ENCODE assay signal across 8 mouse cellular contexts in the genomic region with DNA sequence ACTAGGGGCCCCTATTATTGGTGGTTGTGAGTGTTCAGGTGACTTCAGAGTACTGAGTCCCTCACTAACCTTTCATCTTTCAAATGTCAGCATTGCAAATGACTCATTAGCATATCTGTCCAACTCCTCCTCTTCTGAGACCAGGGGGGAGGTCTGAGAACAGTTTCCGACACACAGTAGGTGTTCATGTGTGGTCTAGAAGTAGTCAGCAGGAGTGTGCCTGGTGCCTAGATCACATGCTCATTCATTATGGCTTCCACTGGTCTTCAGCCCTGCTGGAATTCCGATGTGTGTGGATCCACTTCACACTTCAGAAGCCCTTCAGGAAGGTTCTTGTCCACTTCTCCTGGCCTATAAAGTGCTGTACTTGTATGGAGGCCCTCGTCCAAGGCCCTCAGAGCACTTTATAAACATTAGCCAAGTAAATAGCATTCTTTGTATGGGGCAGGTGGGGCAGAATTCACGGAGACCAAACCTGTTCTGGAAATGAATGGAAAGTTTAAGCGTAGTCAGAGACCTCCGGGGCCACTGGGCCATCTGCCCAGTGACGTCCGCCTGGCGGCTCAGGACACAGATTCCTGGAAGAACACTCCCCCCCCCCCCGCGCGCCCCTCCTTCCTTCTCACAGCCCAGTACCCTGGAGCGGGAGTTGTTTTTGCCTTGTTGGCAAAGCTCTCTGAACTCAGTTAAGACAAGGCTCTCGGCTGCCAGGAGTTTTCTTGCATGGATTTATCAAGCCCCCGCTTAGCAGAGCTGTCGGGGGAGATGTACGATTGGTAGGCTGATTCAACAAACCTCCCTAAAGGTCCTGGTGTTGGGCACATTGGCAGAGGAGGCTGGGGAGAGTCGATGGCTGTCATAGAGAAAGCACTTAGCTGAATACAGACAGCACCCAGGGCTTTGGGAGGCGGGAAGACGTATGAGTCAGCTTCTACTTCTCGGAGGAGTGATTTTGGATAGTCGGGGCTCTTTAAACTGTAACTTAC.
DNase-seq lines count a peak whose midpoint lies in the region; ATAC-seq and TF ChIP-seq lines count a peak whose summit lies in the region.
"Had no signal": no experiment of that assay in that cellular context is flagged by ENCODE, and none has a peak within 500 bp of the region (broad histone marks: within the 10 kb centered on the region; RNA-seq: fewer than 3 reads in every experiment).

No protein-coding gene starts in this region.

- no peaks in the 10 kb centered on the region for H3K4me1 ChIP-seq in spleen, adult 2 months (ENCODE audit: control insufficient read depth, insufficient read depth, insufficient read length)
- peaks cover 27% of the 10 kb centered on the region for H3K4me1 ChIP-seq in forebrain, embryonic 16.5 days (replicated peaks; ENCODE audit: control insufficient read depth, insufficient read depth, low read length)
- H3K4me1 ChIP-seq: liver, embryonic 13.5 days had no signal

- peak overlapping the region; percentile 29; the same call in 1 of the 2 replicates for H3K27ac ChIP-seq in spleen, adult 2 months (ENCODE audit: insufficient read depth, low read length)
- no peak overlapping the region for H3K27ac ChIP-seq in forebrain, embryonic 16.5 days (ENCODE audit: low read length)
- H3K27ac ChIP-seq: liver, embryonic 13.5 days had no signal

- H3K9me3 ChIP-seq in forebrain, embryonic 16.5 days (ENCODE audit: control insufficient read depth, low read length): no peaks in the 10 kb centered on the region
- H3K9me3 ChIP-seq: liver, embryonic 13.5 days had no signal

- no peak overlapping the region for H3K4me2 ChIP-seq in forebrain, embryonic 16.5 days (ENCODE audit: low read length)
- H3K4me2 ChIP-seq: liver, embryonic 13.5 days had no signal

- H3K36me3 ChIP-seq in spleen, adult 2 months (ENCODE audit: control insufficient read depth, insufficient read depth, low read length): no peaks in the 10 kb centered on the region
- no peaks in the 10 kb centered on the region for H3K36me3 ChIP-seq in forebrain, embryonic 16.5 days (ENCODE audit: control insufficient read depth, insufficient read depth)
- H3K36me3 ChIP-seq: liver, embryonic 13.5 days had no signal

- no peak for TF ChIP-seq POLR2A in spleen, adult 2 months (IDR thresholded peaks at IDR 0.05; ENCODE audit: low read depth, low read length)

- H3K4me3 ChIP-seq in spleen, adult 2 months (ENCODE audit: extremely low read depth, insufficient read depth, insufficient read length): no peak overlapping the region
- H3K4me3 ChIP-seq in forebrain, embryonic 16.5 days (replicated peaks; ENCODE audit: low read length): no peak overlapping the region
- H3K4me3 ChIP-seq: liver, embryonic 13.5 days had no signal

- WGBS in spleen, adult 2 months: 87% methylated on average over 22 of the region's 22 CpGs
- 39% methylated on average over 22 of the region's 22 CpGs for WGBS in forebrain, embryonic 16.5 days

- DNase-seq in spleen, adult 2 months (ENCODE audit: low read depth in 1 of 2, low spot score in 2 of 2): no peak
- no peak for DNase-seq in spleen, postnatal 4 days (ENCODE audit: low spot score in 2 of 2)
- DNase-seq in kidney, adult 8-10 months: peak; percentile 84 to 87
- peak; percentile 82 to 93 for DNase-seq in lung, postnatal 4 days
- DNase-seq in embryo, embryonic 9.5 days (ENCODE audit: extremely low spot score): no peak
- no peak for DNase-seq in embryo, embryonic 10 days (ENCODE audit: low spot score)
- DNase-seq: liver, embryonic 13.5 days had no signal

- no peak for TF ChIP-seq CTCF in spleen, adult 2 months (IDR thresholded peaks at IDR 0.05; ENCODE audit: extremely low read depth, insufficient read depth, insufficient read length, insufficient replicate concordance)

- no peaks in the 10 kb centered on the region for H3K27me3 ChIP-seq in spleen, adult 2 months (ENCODE audit: control insufficient read depth, insufficient read depth, low read length)
- no peaks in the 10 kb centered on the region for H3K27me3 ChIP-seq in forebrain, embryonic 16.5 days (replicated peaks; ENCODE audit: control insufficient read depth, insufficient read depth, low read length)

- H3K9ac ChIP-seq in forebrain, embryonic 16.5 days (replicated peaks; ENCODE audit: low read depth, low read length): no peak overlapping the region
- H3K9ac ChIP-seq: liver, embryonic 13.5 days had no signal

- ATAC-seq in forebrain, embryonic 16.5 days: peak; percentile 54; the same call in 1 of the 2 replicates

Comparison
In these comparisons a context has a peak if more than half of its experiments do, and no peak if none do; other contexts are left out.
1. DNase-seq: peak in kidney, adult 8-10 months (2 of 2) and lung, postnatal 4 days (2 of 2); none in spleen, adult 2 months (0 of 2), spleen, postnatal 4 days (0 of 2), embryo, embryonic 9.5 days (single experiment) and embryo, embryonic 10 days (single experiment).